Comparison of ENCODE assay signal across 10 mouse cellular contexts in genomic region chr7:144973461-144973860, GRCm38 (mm10). TPM values are rescaled to one million over a fixed set of nuclear protein-coding genes. Genes with fewer than 3 reads are reported as not detected.
DNase-seq lines count a peak whose midpoint lies in the region.
"Had no signal": no experiment of that assay in that cellular context is flagged by ENCODE, and none has a peak within 500 bp of the region (broad histone marks: within the 10 kb centered on the region; RNA-seq: fewer than 3 reads in every experiment).

No protein-coding gene starts in this region.

- peak; percentile 10 for DNase-seq in kidney, adult 11 months
- no peak for DNase-seq in kidney, postnatal 4 days
- peak; percentile 67 to 74 for DNase-seq in heart, adult 9 months (ENCODE audit: low spot score in 2 of 2)
- peak; percentile 33 for DNase-seq in heart, postnatal 25 days (ENCODE audit: low spot score)
- DNase-seq in lung, postnatal 14 days = peak; percentile 32
- no peak for DNase-seq in spleen, adult 18-20 months
- no peak for DNase-seq in adrenal gland, postnatal 14 days
- DNase-seq in layer of hippocampus, adult 11-12 months (ENCODE audit: low spot score) = no peak
- DNase-seq: cerebellum, adult 18-20 months; forebrain, postnatal 0 days had no signal

- intact Hi-C loops in heart, postnatal 25 days (cut with DNase I) = no loop called here

RNA-seq across cellular contexts. Expression of gene Ccnd1, which starts 33.7 kb away (rescaled TPM):
- total RNA-seq in heart, postnatal 25 days (2021) = 10 to 100 TPM; 41.2 to 42.1 TPM
- 95.5 and 104 TPM in 2 replicates for total RNA-seq in adrenal gland, postnatal 14 days (2021)

RNA-seq across cellular contexts. Expression of gene LTO1, which starts 58.6 kb away (rescaled TPM):
- total RNA-seq in heart, postnatal 25 days (2021) = 10 to 100 TPM; 11.9 to 14.7 TPM
- total RNA-seq in adrenal gland, postnatal 14 days (2021) = 24.1 and 33.2 TPM in 2 replicates

Comparison
In these comparisons a context has a peak if more than half of its experiments do, and no peak if none do; other contexts are left out.
1. DNase-seq: peak in kidney, adult 11 months (single experiment), heart, adult 9 months (2 of 2), heart, postnatal 25 days (single experiment) and lung, postnatal 14 days (single experiment); none in kidney, postnatal 4 days (0 of 2), spleen, adult 18-20 months (0 of 2), adrenal gland, postnatal 14 days (single experiment) and layer of hippocampus, adult 11-12 months (single experiment).